Mouse (Mus musculus): ENCODE measurements around the gene Klrb1f. TPM values are rescaled to one million over a fixed set of nuclear protein-coding genes. Genes with fewer than 3 reads are reported as not detected.
A peak's percentile ranks its signal among the peaks of the same experiment; 100 is the strongest.

Gene Klrb1f
- total and polyA plus RNA-seq, 3 experiments: 1.2 TPM; not detected in 2

DNA sequence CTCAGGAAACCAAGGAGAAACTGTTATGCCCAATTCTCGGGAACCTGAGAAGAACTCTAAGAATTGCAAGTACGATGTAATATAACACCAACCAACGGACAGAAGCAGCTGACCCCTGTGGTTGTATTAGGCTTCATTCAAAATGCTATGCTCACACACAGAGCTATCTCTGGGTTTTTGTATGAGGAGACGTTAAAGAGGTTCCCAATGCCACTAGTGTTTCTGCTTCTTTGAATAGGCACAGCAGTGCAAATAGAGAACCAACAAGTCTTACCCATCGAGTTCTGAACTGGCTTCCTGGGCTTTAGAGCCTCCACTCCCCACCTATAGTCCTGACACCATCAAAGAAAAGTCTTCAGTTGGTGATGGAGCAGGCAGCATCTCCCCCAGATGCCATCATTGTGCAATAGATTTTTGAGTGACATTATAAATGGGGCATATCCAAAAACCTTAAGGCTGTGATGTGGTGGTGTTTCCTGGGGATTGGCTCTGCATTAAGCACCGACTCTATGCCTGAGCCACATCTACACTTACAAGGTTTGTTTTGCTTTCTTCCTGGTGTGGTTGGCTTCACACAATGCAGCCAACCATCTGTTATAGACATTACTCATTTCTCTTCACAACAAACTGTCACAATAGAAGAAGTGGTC, 15.4 kb upstream of the Klrb1f start:
- no peaks in the 10 kb centered on the region; the same call in 1 of the 2 replicates for H3K4me1 ChIP-seq (ENCODE audit: control insufficient read depth, insufficient read depth, low read length)
- 57% methylated on average over 6 of the region's 6 CpGs for WGBS
- TF ChIP-seq CTCF (IDR thresholded peaks at IDR 0.05) (no peak), POLR2A (IDR thresholded peaks at IDR 0.05; ENCODE audit: insufficient read depth, low read depth, low read length) (no peak), EP300 (IDR thresholded peaks at IDR 0.05; ENCODE audit: insufficient read depth, low read depth, low read length) (no peak)
- H3K27me3 ChIP-seq (ENCODE audit: control insufficient read depth, insufficient read depth, low read length): no peaks in the 10 kb centered on the region
- no peak overlapping the region for H3K9ac ChIP-seq (ENCODE audit: low read depth, low read length)
- H3K27ac ChIP-seq: peak overlapping the region; percentile 53
- DNase-seq: no peak
- intact Hi-C loops (cut with DNase I): loop anchor here (5.0 kb wide), 2 partner anchors 37 to 227 kb away; no protein-coding TSS in a partner anchor
- no peaks in the 10 kb centered on the region for H3K79me2 ChIP-seq (replicated peaks; ENCODE audit: control insufficient read depth, insufficient read depth, low read length)
- no peaks in the 10 kb centered on the region; the same call in 1 of the 2 replicates for H3K36me3 ChIP-seq (ENCODE audit: control insufficient read depth, insufficient read depth, low read length)
- H3K4me3 ChIP-seq: no peak overlapping the region

DNA sequence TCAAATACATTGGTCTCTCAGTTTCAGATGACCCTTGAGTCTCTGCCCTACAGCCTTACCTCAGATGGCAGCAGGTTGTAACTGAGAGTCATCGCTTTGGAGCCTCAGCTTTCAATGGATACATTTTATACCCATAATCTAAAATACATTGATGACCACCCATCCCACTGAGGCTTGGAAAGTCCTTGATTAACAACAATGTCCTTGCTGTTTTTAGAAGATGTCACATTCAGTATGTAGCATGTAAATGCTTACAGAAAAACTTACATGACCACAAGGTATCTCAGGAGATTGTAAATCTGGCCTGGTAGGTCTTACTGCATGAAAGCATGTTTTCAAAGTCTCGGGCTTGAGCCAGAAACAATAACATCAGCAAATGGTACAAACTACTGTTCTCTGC, 14.7 kb upstream of the Klrb1f start:
- no peak overlapping the region for H3K4me3 ChIP-seq
- no peaks in the 10 kb centered on the region for H3K79me2 ChIP-seq (replicated peaks; ENCODE audit: control insufficient read depth, insufficient read depth, low read length)
- WGBS: 50% methylated on average over 2 of the region's 2 CpGs
- H3K9ac ChIP-seq (ENCODE audit: low read depth, low read length): no peak overlapping the region
- no peaks in the 10 kb centered on the region; the same call in 1 of the 2 replicates for H3K4me1 ChIP-seq (ENCODE audit: control insufficient read depth, insufficient read depth, low read length)
- no peak for DNase-seq
- H3K27ac ChIP-seq: peak overlapping the region; percentile 53
- H3K27me3 ChIP-seq (ENCODE audit: control insufficient read depth, insufficient read depth, low read length): no peaks in the 10 kb centered on the region
- no peaks in the 10 kb centered on the region; the same call in 1 of the 2 replicates for H3K36me3 ChIP-seq (ENCODE audit: control insufficient read depth, insufficient read depth, low read length)
- intact Hi-C loops (cut with DNase I): loop anchor here (5.0 kb wide), 2 partner anchors 36 to 226 kb away; no protein-coding TSS in a partner anchor
- TF ChIP-seq POLR2A (IDR thresholded peaks at IDR 0.05; ENCODE audit: insufficient read depth, low read depth, low read length): no peak
- no peak for TF ChIP-seq EP300 (IDR thresholded peaks at IDR 0.05; ENCODE audit: insufficient read depth, low read depth, low read length)
- no peak for TF ChIP-seq CTCF (IDR thresholded peaks at IDR 0.05)

DNA sequence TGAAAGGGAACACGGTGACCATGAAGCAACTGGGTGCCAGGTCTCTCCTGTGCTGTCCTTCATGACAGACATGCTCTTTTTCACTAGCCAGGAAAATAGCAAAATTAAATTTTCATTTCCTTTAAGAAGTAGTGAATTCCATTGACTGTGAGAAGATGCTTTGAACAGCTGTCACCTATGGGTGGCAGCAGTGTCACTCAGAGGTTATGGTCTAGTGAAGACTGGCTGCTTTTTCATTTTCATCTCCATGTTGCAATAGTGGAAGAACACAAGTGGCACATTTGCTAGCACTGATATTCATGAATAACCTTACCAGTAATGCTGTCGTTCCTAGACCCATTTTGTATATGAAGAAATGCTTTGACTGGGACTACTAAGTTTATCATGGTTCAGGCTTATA, 12.3 kb upstream of the Klrb1f start:
- Histone ChIP-seq H3K36me3 (ENCODE audit: control insufficient read depth, insufficient read depth, low read length) (no peaks in the 10 kb centered on the region; the same call in 1 of the 2 replicates), H3K27ac (no peak overlapping the region), H3K4me3 (no peak overlapping the region), H3K27me3 (ENCODE audit: control insufficient read depth, insufficient read depth, low read length) (no peaks in the 10 kb centered on the region), H3K9ac (ENCODE audit: low read depth, low read length) (no peak overlapping the region), H3K79me2 (replicated peaks; ENCODE audit: control insufficient read depth, insufficient read depth, low read length) (no peaks in the 10 kb centered on the region), H3K4me1 (ENCODE audit: control insufficient read depth, insufficient read depth, low read length) (no peaks in the 10 kb centered on the region; the same call in 1 of the 2 replicates)
- intact Hi-C loops (cut with DNase I): loop anchor here (5.0 kb wide), 2 partner anchors 34 to 224 kb away; no protein-coding TSS in a partner anchor
- no peak for TF ChIP-seq POLR2A (IDR thresholded peaks at IDR 0.05; ENCODE audit: insufficient read depth, low read depth, low read length)
- TF ChIP-seq EP300 (IDR thresholded peaks at IDR 0.05; ENCODE audit: insufficient read depth, low read depth, low read length): no peak
- TF ChIP-seq CTCF (IDR thresholded peaks at IDR 0.05): peak; percentile 70
- 66% methylated on average over 2 of the region's 2 CpGs for WGBS
- DNase-seq: no peak

- DNase-seq: no peak
- H3K9ac ChIP-seq (ENCODE audit: low read depth, low read length): no peak overlapping the region
- H3K27ac ChIP-seq: no peak overlapping the region
- TF ChIP-seq EP300 (IDR thresholded peaks at IDR 0.05; ENCODE audit: insufficient read depth, low read depth, low read length) (no peak), CTCF (IDR thresholded peaks at IDR 0.05) (no peak), POLR2A (IDR thresholded peaks at IDR 0.05; ENCODE audit: insufficient read depth, low read depth, low read length) (no peak)
- no peak overlapping the region for H3K4me3 ChIP-seq
- H3K79me2 ChIP-seq (replicated peaks; ENCODE audit: control insufficient read depth, insufficient read depth, low read length): no peaks in the 10 kb centered on the region
- no peaks in the 10 kb centered on the region; the same call in 1 of the 2 replicates for H3K36me3 ChIP-seq (ENCODE audit: control insufficient read depth, insufficient read depth, low read length)
- intact Hi-C loops (cut with DNase I): no loop called here
- no peaks in the 10 kb centered on the region for H3K27me3 ChIP-seq (ENCODE audit: control insufficient read depth, insufficient read depth, low read length)
- no peaks in the 10 kb centered on the region; the same call in 1 of the 2 replicates for H3K4me1 ChIP-seq (ENCODE audit: control insufficient read depth, insufficient read depth, low read length)
- 54% methylated on average over 2 of the region's 2 CpGs for WGBS
These were observed 10.7 kb upstream of the Klrb1f start for GRCm38 (mm10) chr6:129035017-129035416.

GRCm38 (mm10) chr6:129036326-129036725, 9.4 kb upstream of the Klrb1f start:
- H3K4me3 ChIP-seq: no peak overlapping the region
- H3K27me3 ChIP-seq (ENCODE audit: control insufficient read depth, insufficient read depth, low read length): no peaks in the 10 kb centered on the region
- intact Hi-C loops (cut with DNase I): no loop called here
- H3K79me2 ChIP-seq (replicated peaks; ENCODE audit: control insufficient read depth, insufficient read depth, low read length): no peaks in the 10 kb centered on the region
- H3K36me3 ChIP-seq (ENCODE audit: control insufficient read depth, insufficient read depth, low read length): no peaks in the 10 kb centered on the region; the same call in 1 of the 2 replicates
- H3K4me1 ChIP-seq (ENCODE audit: control insufficient read depth, insufficient read depth, low read length): no peaks in the 10 kb centered on the region
- no peak overlapping the region for H3K9ac ChIP-seq (ENCODE audit: low read depth, low read length)
- no peak overlapping the region for H3K27ac ChIP-seq
- DNase-seq: no peak
- no peak for TF ChIP-seq CTCF (IDR thresholded peaks at IDR 0.05)
- no peak for TF ChIP-seq POLR2A (IDR thresholded peaks at IDR 0.05; ENCODE audit: insufficient read depth, low read depth, low read length)
- TF ChIP-seq EP300 (IDR thresholded peaks at IDR 0.05; ENCODE audit: insufficient read depth, low read depth, low read length): no peak

- Histone ChIP-seq H3K27ac (no peak overlapping the region), H3K4me3 (no peak overlapping the region), H3K27me3 (ENCODE audit: control insufficient read depth, insufficient read depth, low read length) (no peaks in the 10 kb centered on the region), H3K4me1 (ENCODE audit: control insufficient read depth, insufficient read depth, low read length) (no peaks in the 10 kb centered on the region), H3K79me2 (replicated peaks; ENCODE audit: control insufficient read depth, insufficient read depth, low read length) (no peaks in the 10 kb centered on the region), H3K36me3 (ENCODE audit: control insufficient read depth, insufficient read depth, low read length) (no peaks in the 10 kb centered on the region), H3K9ac (ENCODE audit: low read depth, low read length) (no peak overlapping the region)
- WGBS: 38% methylated on average over 2 of the region's 2 CpGs
- intact Hi-C loops (cut with DNase I): no loop called here
- TF ChIP-seq EP300 (IDR thresholded peaks at IDR 0.05; ENCODE audit: insufficient read depth, low read depth, low read length): no peak
- DNase-seq: peak in 1 of 2 experiments; percentile 22
These were observed 8.7 kb upstream of the Klrb1f start for GRCm38 (mm10) chr6:129036890-129037463.
